Mouse (Mus musculus): ENCODE measurements at regions not wholly inside any gene's neighbourhood (a gene's known extent, or its start where the extent isn't known, plus 50 kb on each side); places are given as distances from the start of the nearest gene placed in this dataset.
"Not testable (repeated sequence)": the region's sequence is repeated elsewhere in the genome, so short reads cannot be mapped to it uniquely, and the experiment has no call there.

GRCm38 (mm10) chr7:25981167-25981566, 80.1 kb upstream of the Cyp2b13 start:
- DNase-seq (ENCODE audit: low read depth, low spot score), result no peak
- CTCF ChIA-PET, result no interaction called here
- no peak for ATAC-seq
- in situ Hi-C loops (cut with MboI; ENCODE audit: low pct_unique_long_range_greater_than_20kb), result loop anchor here (5.0 kb wide), 1 partner anchor 101 kb away; no protein-coding TSS in a partner anchor
- H3K27me3 ChIP-seq, result no peaks in the 10 kb centered on the region
- POLR2A ChIA-PET, result no interaction called here
- no peak for TF ChIP-seq CTCF (IDR thresholded peaks at IDR 0.05)

- ATAC-seq, result no peak
- no peak for TF ChIP-seq CTCF (IDR thresholded peaks at IDR 0.05)
- H3K27me3 ChIP-seq, result no peaks in the 10 kb centered on the region
- CTCF ChIA-PET, result no interaction called here
- in situ Hi-C loops (cut with MboI; ENCODE audit: low pct_unique_long_range_greater_than_20kb), result no loop called here
- POLR2A ChIA-PET, result no interaction called here
- no peak for DNase-seq (ENCODE audit: low read depth, low spot score)
Observed at GRCm38 (mm10) chr7:25986981-25987380, 74.3 kb upstream of the Cyp2b13 start.

GRCm38 (mm10) chr7:25988322-25988721, 73.0 kb upstream of the Cyp2b13 start:
- DNase-seq (ENCODE audit: low read depth, low spot score) (no peak), ATAC-seq (no peak)
- TF ChIP-seq CTCF (IDR thresholded peaks at IDR 0.05), result peak; percentile 25
- ChIA-PET POLR2A (no interaction called here), CTCF (no interaction called here)
- in situ Hi-C loops (cut with MboI; ENCODE audit: low pct_unique_long_range_greater_than_20kb), result no loop called here
- H3K27me3 ChIP-seq, result no peaks in the 10 kb centered on the region

GRCm38 (mm10) chr7:26005916-26006315, 55.4 kb upstream of the Cyp2b13 start:
- DNase-seq (ENCODE audit: low read depth, low spot score); ATAC-seq; CTCF ChIA-PET; POLR2A ChIA-PET; in situ Hi-C loops (cut with MboI; ENCODE audit: low pct_unique_long_range_greater_than_20kb); H3K27me3 ChIP-seq: not testable (repeated sequence)

GRCm38 (mm10) chr7:26008056-26008455, 53.2 kb upstream of the Cyp2b13 start:
- H3K27me3 ChIP-seq, result no peaks in the 10 kb centered on the region
- CTCF ChIA-PET, result no interaction called here
- POLR2A ChIA-PET, result no interaction called here
- no peak for DNase-seq (ENCODE audit: low read depth, low spot score)
- TF ChIP-seq CTCF (IDR thresholded peaks at IDR 0.05), result no peak
- ATAC-seq, result no peak
- in situ Hi-C loops (cut with MboI; ENCODE audit: low pct_unique_long_range_greater_than_20kb), result no loop called here
